Mouse (Mus musculus): Measurements from ENCODE around the gene Zfp958.

- TF ChIP-seq POLR2A (IDR thresholded peaks at IDR 0.05; ENCODE audit: low read depth, low read length): no peak
- TF ChIP-seq SMC3 (IDR thresholded peaks at IDR 0.05; ENCODE audit: low read depth, low read length): no peak
Measured at GRCm38 (mm10) chr8:4627349-4627748, 14.4 kb downstream of the Zfp958 start.
